Mouse (Mus musculus): ENCODE data around the gene Tmem52. TPM values are rescaled to one million over a fixed set of nuclear protein-coding genes. Genes with fewer than 3 reads are reported as not detected.
"Not testable (repeated sequence)": the region's sequence is repeated elsewhere in the genome, so short reads cannot be mapped to it uniquely, and the experiment has no call there.

The Tmem52 gene
- polyA plus RNA-seq (2012; fragmentation: generic; extraction: Trizol), result not detected

DNA sequence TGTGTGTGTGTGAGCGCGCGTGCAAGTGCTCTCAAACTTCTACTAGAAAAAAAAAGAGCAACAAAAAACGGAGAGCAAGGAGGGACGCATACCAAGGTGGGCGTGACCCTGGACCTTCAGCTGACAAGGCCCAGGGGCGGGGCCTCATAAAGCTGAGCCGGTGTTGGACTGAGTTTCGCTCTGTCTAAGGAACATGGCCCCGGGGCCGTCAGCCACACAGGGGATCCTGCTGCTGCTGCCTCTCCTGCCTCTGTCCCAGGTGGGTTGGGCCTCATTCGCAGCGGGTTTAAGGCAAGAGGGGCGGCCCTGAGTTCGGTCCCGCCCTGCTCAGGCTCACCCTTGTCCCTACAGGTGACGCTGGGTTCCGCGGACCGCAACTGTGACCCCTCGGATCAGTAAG lies at the start of gene Tmem52:
TSS of gene Tmem52 (plus strand) at position 163 of the 400 bp plus-strand sequence.
- no peak within 1 kb of the TSS for H3ac ChIP-seq (ENCODE audit: control insufficient read depth, insufficient read length)
- H3K79me2 ChIP-seq (ENCODE audit: control insufficient read depth, insufficient read depth), result no peaks in the 10 kb centered on the region
- H3K36me3 ChIP-seq (ENCODE audit: control insufficient read depth, insufficient read depth), result no peaks in the 10 kb centered on the region
- H3K4me2 ChIP-seq (ENCODE audit: low read depth), result no peak within 1 kb of the TSS
- H3K4me3 ChIP-seq, result no peak within 1 kb of the TSS
- TF ChIP-seq USF1 (IDR thresholded peaks at IDR 0.05; ENCODE audit: low read depth), result no peak
- TF ChIP-seq POLR2A (IDR thresholded peaks at IDR 0.05; ENCODE audit: insufficient read length, low read depth), result no peak
- TF ChIP-seq SRF (IDR thresholded peaks at IDR 0.05; ENCODE audit: control insufficient read depth, insufficient read length, low read depth), result no peak
- no peak for TF ChIP-seq TCF3 (IDR thresholded peaks at IDR 0.05; ENCODE audit: insufficient read length, low read depth)
- no peak for TF ChIP-seq TCF12 (IDR thresholded peaks at IDR 0.05; ENCODE audit: insufficient read depth, poor library complexity, severe bottlenecking)
- TF ChIP-seq POLR2AphosphoS2 (IDR thresholded peaks at IDR 0.05; ENCODE audit: insufficient read length, low read depth), result no peak
- TF ChIP-seq E2F4 (IDR thresholded peaks at IDR 0.05; ENCODE audit: insufficient read depth), result no peak
- TF ChIP-seq REST (IDR thresholded peaks at IDR 0.05; ENCODE audit: insufficient read depth, insufficient read length), result no peak
- H3K27me3 ChIP-seq (ENCODE audit: control insufficient read depth, insufficient read depth, insufficient read length), result peaks cover 79% of the 10 kb centered on the region

DNA sequence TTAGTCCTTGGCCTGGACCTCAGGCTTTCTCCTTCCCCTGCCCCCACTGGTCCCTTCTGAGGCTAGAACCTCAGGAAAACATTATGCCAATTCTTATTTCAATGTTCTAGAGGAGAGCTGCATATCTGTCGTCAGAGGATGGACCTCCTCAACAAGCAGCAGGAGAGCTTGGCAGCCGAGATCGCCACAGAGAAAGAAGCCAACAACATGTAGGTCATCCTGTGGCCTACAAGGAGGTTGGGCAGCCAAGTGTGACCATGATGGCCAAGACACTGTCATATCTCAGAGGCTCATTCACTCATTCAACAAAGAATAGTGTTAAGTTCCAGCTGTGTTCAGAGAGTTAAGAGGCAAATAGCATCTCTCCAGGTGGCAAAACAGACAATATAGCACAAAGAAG lies 48.8 kb upstream of the Tmem52 start:
- no peak overlapping the region for H3K4me3 ChIP-seq
- H3K4me2 ChIP-seq (ENCODE audit: low read depth), result no peak overlapping the region
- H3K79me2 ChIP-seq (ENCODE audit: control insufficient read depth, insufficient read depth), result no peaks in the 10 kb centered on the region
- no peak overlapping the region for H3ac ChIP-seq (ENCODE audit: control insufficient read depth, insufficient read length)
- TF ChIP-seq USF1 (IDR thresholded peaks at IDR 0.05; ENCODE audit: low read depth), result no peak
- no peak for TF ChIP-seq MYOD1 (IDR thresholded peaks at IDR 0.05; ENCODE audit: control insufficient read depth in 1 of 3, insufficient read length in 2 of 3, low read depth in 2 of 3)
- TF ChIP-seq REST (IDR thresholded peaks at IDR 0.05; ENCODE audit: insufficient read depth, insufficient read length), result no peak
- TF ChIP-seq CEBPB (IDR thresholded peaks at IDR 0.05; ENCODE audit: insufficient read depth, poor library complexity, severe bottlenecking), result no peak
- peaks cover 41% of the 10 kb centered on the region for H3K27me3 ChIP-seq (ENCODE audit: control insufficient read depth, insufficient read depth, insufficient read length)
- no peaks in the 10 kb centered on the region for H3K36me3 ChIP-seq (ENCODE audit: control insufficient read depth, insufficient read depth)

DNA sequence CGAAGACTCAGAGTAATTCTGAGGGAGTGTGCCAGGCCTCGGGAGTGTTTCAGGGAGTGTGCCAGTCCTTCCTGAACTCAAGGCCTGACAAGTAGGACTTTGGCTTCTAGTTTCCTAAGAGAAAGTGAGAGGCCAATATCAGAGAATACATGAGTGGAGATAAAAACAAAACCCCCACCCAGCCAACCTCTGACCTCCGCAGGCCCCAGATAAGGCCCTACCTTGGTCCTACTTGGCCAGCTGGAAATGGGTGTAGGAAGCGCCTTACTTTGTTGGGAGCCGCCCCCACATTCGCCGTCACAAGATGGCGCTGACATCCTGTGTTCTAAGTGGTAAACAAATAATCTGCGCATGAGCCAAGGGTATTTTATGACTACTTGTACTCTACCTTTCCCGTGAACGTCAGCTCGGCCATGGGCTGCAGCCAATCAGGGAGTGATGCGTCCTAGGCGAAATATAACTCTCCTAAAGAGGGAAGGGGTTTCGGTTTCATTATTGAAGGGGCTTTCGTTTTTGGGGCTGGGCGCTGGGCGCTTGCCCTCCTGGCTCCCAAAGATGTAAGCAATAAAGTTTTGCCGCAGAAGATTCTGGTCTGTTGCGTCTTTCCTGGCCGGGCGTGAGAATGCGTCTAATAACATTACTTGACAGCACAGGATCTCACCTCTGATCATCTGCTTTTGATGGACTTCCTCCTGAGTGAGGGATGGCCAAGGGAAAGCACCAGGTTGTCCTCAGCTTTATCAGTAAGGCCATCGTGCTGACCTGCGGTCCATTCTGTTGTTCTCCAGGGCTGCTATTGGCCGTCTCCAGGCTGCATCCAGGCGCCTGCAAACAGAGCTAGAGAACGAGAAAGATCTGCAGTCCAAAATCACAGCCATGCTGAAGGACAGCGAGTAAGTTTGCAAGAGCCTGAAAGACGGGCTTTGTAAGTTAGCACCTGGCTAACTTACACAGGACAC lies 47.2 kb upstream of the Tmem52 start:
- not testable (repeated sequence) for H3K4me3 ChIP-seq

DNA sequence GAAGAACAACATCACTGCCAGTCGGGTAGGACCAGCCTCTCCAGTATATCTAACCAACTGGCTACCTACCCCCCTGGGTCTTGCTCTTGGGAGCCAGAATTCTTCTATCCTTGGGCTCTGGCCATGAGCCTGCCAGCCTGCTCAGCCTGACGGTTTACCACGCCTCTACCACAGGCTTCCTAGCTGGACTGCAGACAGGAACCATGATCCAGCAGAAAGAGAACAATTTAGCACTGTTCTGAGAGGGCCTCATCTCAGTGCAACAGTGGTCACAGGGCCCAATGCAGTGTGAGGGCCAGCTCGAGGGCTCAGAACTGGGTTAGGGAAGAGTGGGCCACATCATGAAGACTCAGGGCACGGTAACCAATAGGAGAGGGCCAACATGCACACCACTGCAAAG lies 44.9 kb upstream of the Tmem52 start:
- Histone ChIP-seq H3K36me3 (ENCODE audit: control insufficient read depth, insufficient read depth) (no peaks in the 10 kb centered on the region), H3K79me2 (ENCODE audit: control insufficient read depth, insufficient read depth) (no peaks in the 10 kb centered on the region), H3K4me2 (ENCODE audit: low read depth) (no peak overlapping the region), H3K4me3 (no peak overlapping the region), H3ac (ENCODE audit: control insufficient read depth, insufficient read length) (no peak overlapping the region), H3K27me3 (ENCODE audit: control insufficient read depth, insufficient read depth, insufficient read length) (peaks cover 75% of the 10 kb centered on the region)
- TF ChIP-seq MAX (IDR thresholded peaks at IDR 0.05; ENCODE audit: low read depth) (no peak), USF1 (IDR thresholded peaks at IDR 0.05; ENCODE audit: low read depth) (no peak)

More for the DNA sequence above, 47.2 kb upstream of the Tmem52 start:
- not testable (repeated sequence) for H3ac ChIP-seq (ENCODE audit: control insufficient read depth, insufficient read length); H3K79me2 ChIP-seq (ENCODE audit: control insufficient read depth, insufficient read depth); H3K36me3 ChIP-seq (ENCODE audit: control insufficient read depth, insufficient read depth); H3K4me2 ChIP-seq (ENCODE audit: low read depth)
- peaks cover 56% of the 10 kb centered on the region for H3K27me3 ChIP-seq (ENCODE audit: control insufficient read depth, insufficient read depth, insufficient read length)

DNA sequence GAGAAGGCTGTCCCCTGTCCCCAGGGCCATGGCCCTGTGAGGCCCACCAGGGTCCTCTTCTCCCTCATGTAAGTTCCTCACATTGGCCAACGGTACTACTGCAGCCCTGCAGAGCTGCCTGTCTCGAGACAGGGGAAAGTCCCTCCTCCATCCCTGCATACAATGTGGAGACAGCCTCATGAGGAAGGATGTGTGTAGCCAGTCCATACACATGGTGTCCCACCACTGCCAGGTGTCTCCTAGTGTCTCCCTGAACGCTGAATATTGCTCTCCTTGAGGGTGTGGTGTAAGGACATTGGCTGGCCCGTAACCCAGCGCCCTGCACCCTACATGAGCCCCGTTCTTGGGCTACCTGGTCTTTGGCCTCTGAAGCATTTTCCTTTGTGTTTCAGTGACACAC lies 42.6 kb upstream of the Tmem52 start:
- Histone ChIP-seq H3K27me3 (ENCODE audit: control insufficient read depth, insufficient read depth, insufficient read length) (peaks cover 79% of the 10 kb centered on the region), H3K4me2 (ENCODE audit: low read depth) (no peak overlapping the region), H3K79me2 (ENCODE audit: control insufficient read depth, insufficient read depth) (no peaks in the 10 kb centered on the region), H3K36me3 (ENCODE audit: control insufficient read depth, insufficient read depth) (no peaks in the 10 kb centered on the region), H3ac (ENCODE audit: control insufficient read depth, insufficient read length) (no peak overlapping the region), H3K4me3 (no peak overlapping the region)
- TF ChIP-seq TCF3 (IDR thresholded peaks at IDR 0.05; ENCODE audit: insufficient read length, low read depth) (no peak), SRF (IDR thresholded peaks at IDR 0.05; ENCODE audit: control insufficient read depth, insufficient read length, low read depth) (no peak), POLR2A (IDR thresholded peaks at IDR 0.05; ENCODE audit: insufficient read length, low read depth) (no peak), E2F4 (IDR thresholded peaks at IDR 0.05; ENCODE audit: insufficient read depth) (no peak), TCF12 (IDR thresholded peaks at IDR 0.05; ENCODE audit: insufficient read depth, poor library complexity, severe bottlenecking) (no peak), USF1 (IDR thresholded peaks at IDR 0.05; ENCODE audit: low read depth) (no peak), CEBPB (IDR thresholded peaks at IDR 0.05; ENCODE audit: insufficient read depth, poor library complexity, severe bottlenecking) (no peak), REST (IDR thresholded peaks at IDR 0.05; ENCODE audit: insufficient read depth, insufficient read length) (no peak), MAX (IDR thresholded peaks at IDR 0.05; ENCODE audit: low read depth) (no peak), POLR2AphosphoS2 (IDR thresholded peaks at IDR 0.05; ENCODE audit: insufficient read length, low read depth) (no peak), MYOG (IDR thresholded peaks at IDR 0.05; ENCODE audit: control insufficient read depth in 1 of 3, insufficient read depth in 1 of 3, insufficient read length in 2 of 3, low read depth in 2 of 3) (no peak), MYOD1 (IDR thresholded peaks at IDR 0.05; ENCODE audit: control insufficient read depth in 1 of 3, insufficient read length in 2 of 3, low read depth in 2 of 3) (no peak)
